ENCODE assay signal across 8 mouse cellular contexts in genomic region chr11:102430121-102431017, GRCm38 (mm10). TPM values are rescaled to one million over a fixed set of nuclear protein-coding genes. Genes with fewer than 3 reads are reported as not detected.
DNase-seq lines count a peak whose midpoint lies in the region; ATAC-seq and TF ChIP-seq lines count a peak whose summit lies in the region.

Gene Grn, plus strand, starts transcription at chr11:102430315.

- in situ Hi-C loops in CH12.LX (cut with MboI; ENCODE audit: low pct_ligation_motif_present, low pct_unique_long_range_greater_than_20kb, low sequenced_read_pairs): loop anchor here (5.0 kb wide), 1 partner anchor 128 kb away; no protein-coding TSS in a partner anchor

- no peak for TF ChIP-seq EP300 in CH12.LX (IDR thresholded peaks at IDR 0.05; ENCODE audit: low read length)

- H3K4me1 ChIP-seq in CH12.LX (ENCODE audit: control insufficient read depth in 1 of 2, insufficient read depth in 2 of 2): peaks cover 27 to 55% of the 10 kb centered on the region in 2 experiments
- peaks cover 34% of the 10 kb centered on the region for H3K4me1 ChIP-seq in forebrain, embryonic 10.5 days
- H3K4me1 ChIP-seq in heart, embryonic 14.5 days (ENCODE audit: control insufficient read depth in 2 of 2, insufficient read depth in 2 of 2, low read length in 2 of 2): peaks cover 2 to 24% of the 10 kb centered on the region in 2 experiments; a peak in 3 of 4 replicates
- H3K4me1 ChIP-seq in liver, embryonic 12.5 days: peaks cover 41% of the 10 kb centered on the region

- no peak for TF ChIP-seq RAD21 in CH12.LX (IDR thresholded peaks at IDR 0.05; ENCODE audit: low read depth, low read length)

- no peaks in the 10 kb centered on the region for H3K27me3 ChIP-seq in CH12.LX (replicated peaks)
- H3K27me3 ChIP-seq in forebrain, embryonic 10.5 days (ENCODE audit: poor library complexity, severe bottlenecking): peaks cover 15% of the 10 kb centered on the region
- no peaks in the 10 kb centered on the region for H3K27me3 ChIP-seq in heart, embryonic 14.5 days (ENCODE audit: control insufficient read depth, insufficient read depth, low read length)
- peaks cover 25% of the 10 kb centered on the region for H3K27me3 ChIP-seq in liver, embryonic 12.5 days (replicated peaks)
- no peaks in the 10 kb centered on the region for H3K27me3 ChIP-seq in splenic B cell, adult 2 months (ENCODE audit: control insufficient read depth, insufficient read depth, low read length, poor library complexity, severe bottlenecking)

- no peaks in the 10 kb centered on the region for H3K9me3 ChIP-seq in CH12.LX (replicated peaks; ENCODE audit: low read length)
- no peaks in the 10 kb centered on the region for H3K9me3 ChIP-seq in forebrain, embryonic 10.5 days
- no peaks in the 10 kb centered on the region for H3K9me3 ChIP-seq in heart, embryonic 14.5 days (ENCODE audit: control insufficient read depth, low read length)
- H3K9me3 ChIP-seq in liver, embryonic 12.5 days (replicated peaks): no peaks in the 10 kb centered on the region

- H3K4me2 ChIP-seq in CH12.LX (ENCODE audit: insufficient read depth, low read depth, poor library complexity, severe bottlenecking): peak within 1 kb of the TSS; percentile 91
- peak within 1 kb of the TSS; percentile 70 for H3K4me2 ChIP-seq in heart, embryonic 14.5 days (ENCODE audit: low read length)
- H3K4me2 ChIP-seq in liver, embryonic 12.5 days: peak within 1 kb of the TSS; percentile 89

- peak within 1 kb of the TSS; percentile 79 for H3K9ac ChIP-seq in CH12.LX (ENCODE audit: insufficient read depth, low read depth)
- H3K9ac ChIP-seq in heart, embryonic 14.5 days (ENCODE audit: low read length): peak within 1 kb of the TSS; percentile 74
- peak within 1 kb of the TSS; percentile 70 for H3K9ac ChIP-seq in liver, embryonic 12.5 days

- DNase-seq in CH12.LX (ENCODE audit: extremely low read depth): peak; percentile 92
- DNase-seq in c-Kit-positive CD71-negative TER-119-negative erythroid progenitor cells, embryonic 14.5 days (ENCODE audit: low read depth): peak; percentile 64
- peak; percentile 88 for DNase-seq in forebrain, embryonic 10.5 days (ENCODE audit: extremely low spot score, low spot score)
- peak; percentile 97 for DNase-seq in kidney, postnatal 14 days
- DNase-seq in naive thymus-derived CD4-positive, alpha-beta T cell, adult 2 months (ENCODE audit: low read depth): peak; percentile 78
- peak; percentile 78 for DNase-seq in splenic B cell, adult 2 months (ENCODE audit: low read depth, low spot score)

- TF ChIP-seq CTCF in CH12.LX (conservative IDR thresholded peaks at IDR 0.05 in 1 of 2, IDR thresholded peaks at IDR 0.05 in 1 of 2; ENCODE audit: low read depth in 2 of 2, low read length in 2 of 2): no peak

- TF ChIP-seq POLR2A in CH12.LX (IDR thresholded peaks at IDR 0.05; ENCODE audit: low read depth, low read length): peak; percentile 56

- H3K4me3 ChIP-seq in CH12.LX (replicated peaks in 1 of 3; ENCODE audit: low read depth in 2 of 3, low read length in 2 of 3, poor library complexity in 1 of 3): peak within 1 kb of the TSS; percentile 67 to 75 (median 68)
- peak within 1 kb of the TSS; percentile 72 for H3K4me3 ChIP-seq in forebrain, embryonic 10.5 days
- peak within 1 kb of the TSS; percentile 73 to 77 for H3K4me3 ChIP-seq in heart, embryonic 14.5 days (ENCODE audit: control insufficient read depth in 1 of 2, insufficient read depth in 1 of 2, low read depth in 1 of 2, low read length in 2 of 2)
- H3K4me3 ChIP-seq in liver, embryonic 12.5 days: peak within 1 kb of the TSS; percentile 71

- peak; percentile 93 for ATAC-seq in heart, embryonic 14.5 days (ENCODE audit: insufficient number of reproducible peaks, insufficient read depth, low FRiP score, low read depth)
- ATAC-seq in liver, embryonic 12.5 days: peak; percentile 88

- H3K79me2 ChIP-seq in CH12.LX (replicated peaks; ENCODE audit: control insufficient read depth, extremely low read depth, insufficient read depth, poor library complexity, severe bottlenecking): no peaks in the 10 kb centered on the region

- H3K36me3 ChIP-seq in CH12.LX (replicated peaks in 1 of 2; ENCODE audit: control insufficient read depth in 1 of 2, insufficient read depth in 1 of 2, low read length in 1 of 2): peaks cover 9 to 21% of the 10 kb centered on the region in 2 experiments
- H3K36me3 ChIP-seq in forebrain, embryonic 10.5 days (replicated peaks): peaks cover 22% of the 10 kb centered on the region
- peaks cover 17% of the 10 kb centered on the region for H3K36me3 ChIP-seq in heart, embryonic 14.5 days (ENCODE audit: control insufficient read depth, insufficient read depth, low read length)
- H3K36me3 ChIP-seq in liver, embryonic 12.5 days: peaks cover 8% of the 10 kb centered on the region; the same call in 1 of the 2 replicates
- H3K36me3 ChIP-seq in splenic B cell, adult 2 months (ENCODE audit: control insufficient read depth, insufficient read depth, low read length, poor library complexity, severe bottlenecking): peaks cover under 1% of the 10 kb centered on the region; the same call in 1 of the 2 replicates

- under 1% methylated on average over 29 of the region's 29 CpGs for WGBS in forebrain, embryonic 10.5 days
- 0% methylated on average over 29 of the region's 29 CpGs for WGBS in heart, embryonic 14.5 days
- 1% methylated on average over 29 of the region's 29 CpGs for WGBS in liver, embryonic 12.5 days (ENCODE audit: insufficient replicate concordance)

- H3K27ac ChIP-seq in CH12.LX (ENCODE audit: insufficient read depth, low read depth): peak within 1 kb of the TSS; percentile 72
- H3K27ac ChIP-seq in forebrain, embryonic 10.5 days: peak within 1 kb of the TSS; percentile 85
- H3K27ac ChIP-seq in heart, embryonic 14.5 days (replicated peaks in 1 of 2; ENCODE audit: control insufficient read depth in 1 of 2, insufficient read depth in 1 of 2, low read depth in 2 of 2, low read length in 2 of 2): peak within 1 kb of the TSS; percentile 68 to 82
- peak within 1 kb of the TSS; percentile 84 for H3K27ac ChIP-seq in liver, embryonic 12.5 days

- dilution Hi-C loops in CH12.LX (cut with MboI; ENCODE audit: extremely low pct_ligation_motif_present, extremely low pct_unique_long_range_greater_than_20kb, low sequenced_read_pairs): no loop called here

TF ChIP-seq in CH12.LX, 34 proteins besides CTCF, POLR2A, EP300 and RAD21:
- TF ChIP-seq HCFC1 (IDR thresholded peaks at IDR 0.05; ENCODE audit: low read depth, low read length) (peak; percentile 60), ETS1 (conservative IDR thresholded peaks at IDR 0.05; ENCODE audit: low read depth, low read length) (no peak), RCOR1 (conservative IDR thresholded peaks at IDR 0.05; ENCODE audit: low read depth, low read length) (no peak), MAX (IDR thresholded peaks at IDR 0.05; ENCODE audit: low read length) (peak; percentile 73; the same call in 1 of the 2 replicates), MYC (IDR thresholded peaks at IDR 0.05; ENCODE audit: low read depth, low read length) (no peak), ZNF384 (IDR thresholded peaks at IDR 0.05; ENCODE audit: low read depth, low read length) (peak; percentile 77), MXI1 (IDR thresholded peaks at IDR 0.05; ENCODE audit: low read depth, low read length) (peak; percentile 62; the same call in 1 of the 2 replicates), USF1 (IDR thresholded peaks at IDR 0.05; ENCODE audit: low read depth, low read length) (peak; percentile 89), TCF12 (IDR thresholded peaks at IDR 0.05; ENCODE audit: low read depth, low read length) (peak; percentile 42; the same call in 1 of the 2 replicates), USF2 (conservative IDR thresholded peaks at IDR 0.05; ENCODE audit: low read depth, low read length) (peak; percentile 94), SIN3A (IDR thresholded peaks at IDR 0.05; ENCODE audit: low read length) (peak; percentile 94), ELF1 (IDR thresholded peaks at IDR 0.05; ENCODE audit: low read depth, low read length) (no peak), TBP (conservative IDR thresholded peaks at IDR 0.05; ENCODE audit: low read depth, low read length) (0 out of 2 replicates have a peak, but pooled peaks have one; percentile 51), IRF4 (IDR thresholded peaks at IDR 0.05; ENCODE audit: low read depth, low read length) (peak; percentile 18; the same call in 1 of the 2 replicates), NELFE (IDR thresholded peaks at IDR 0.05; ENCODE audit: low read depth, low read length) (peak; percentile 45)

RNA-seq across cellular contexts. Expression of gene Grn, which starts in this region (rescaled TPM):
- total RNA-seq in CH12.LX (2012; rRNA removed) (106 and 165 TPM in 2 replicates), CH12.LX (2014; rRNA removed) (63.7 and 80.6 TPM in 2 replicates)
- polyA plus RNA-seq in CH12.LX (2012; ENCODE audit: insufficient read length, low read depth): 420 and 453 TPM in 2 replicates
- 66.2 and 70.1 TPM in 2 replicates for polyA plus RNA-seq in forebrain, embryonic 10.5 days (2016; fragmentation: Nextera tagmentation; extraction: Ambion mirVana)
- polyA plus RNA-seq in heart, embryonic 14.5 days (2014; fragmentation: Nextera tagmentation; extraction: Ambion mirVana): 182 and 190 TPM in 2 replicates
- 55.8 and 58.1 TPM in 2 replicates for polyA plus RNA-seq in liver, embryonic 12.5 days (2016; fragmentation: Nextera tagmentation; extraction: Ambion mirVana)

Comparison
In these comparisons a context has a peak if more than half of its experiments do, and no peak if none do; other contexts are left out.
1. Peak in every context shown above with its lines: DNase-seq, ATAC-seq, H3K4me3 ChIP-seq and H3K27ac ChIP-seq.